9 mouse cellular contexts compared by ENCODE assay signal in the genomic region with DNA sequence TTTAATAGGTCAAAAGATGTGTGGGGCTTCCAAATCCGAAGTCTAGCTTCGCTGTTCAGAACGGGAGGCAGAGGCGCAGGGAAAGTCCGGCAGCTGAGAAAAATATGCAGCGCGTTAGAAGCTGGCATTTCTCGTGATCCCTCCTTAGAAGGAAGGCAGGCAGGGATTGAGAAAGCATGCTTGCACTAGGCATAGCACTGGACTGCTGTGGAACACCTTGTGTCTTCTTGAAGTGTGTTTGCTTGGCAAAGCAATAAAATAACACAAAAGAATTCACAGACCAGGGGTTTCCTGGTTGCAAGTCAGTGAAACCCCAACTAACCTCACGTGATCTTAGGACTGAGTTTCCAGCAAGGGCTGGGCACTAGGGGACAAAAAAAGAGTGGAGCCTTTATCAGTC.
DNase-seq lines count a peak whose midpoint lies in the region; ATAC-seq lines count a peak whose summit lies in the region.
"Had no signal": no experiment of that assay in that cellular context is flagged by ENCODE, and none has a peak within 500 bp of the region (broad histone marks: within the 10 kb centered on the region; RNA-seq: fewer than 3 reads in every experiment).

No protein-coding gene starts in this region.

- H3K9me3 ChIP-seq in heart, embryonic 14.5 days (ENCODE audit: control insufficient read depth, low read length): no peaks in the 10 kb centered on the region
- no peaks in the 10 kb centered on the region for H3K9me3 ChIP-seq in midbrain, embryonic 14.5 days (ENCODE audit: control insufficient read depth, low read length)
- H3K9me3 ChIP-seq in midbrain, embryonic 10.5 days (replicated peaks): no peaks in the 10 kb centered on the region
- H3K9me3 ChIP-seq in intestine, embryonic 14.5 days (ENCODE audit: control insufficient read depth, low read length): no peaks in the 10 kb centered on the region
- no peaks in the 10 kb centered on the region for H3K9me3 ChIP-seq in stomach, embryonic 15.5 days

- no peaks in the 10 kb centered on the region for H3K27me3 ChIP-seq in heart, embryonic 14.5 days (ENCODE audit: control insufficient read depth, insufficient read depth, low read length)
- no peaks in the 10 kb centered on the region for H3K27me3 ChIP-seq in midbrain, embryonic 14.5 days (ENCODE audit: control insufficient read depth, insufficient read depth, low read length)
- H3K27me3 ChIP-seq in midbrain, embryonic 10.5 days (ENCODE audit: low read depth, poor library complexity, severe bottlenecking): no peaks in the 10 kb centered on the region
- no peaks in the 10 kb centered on the region for H3K27me3 ChIP-seq in intestine, embryonic 14.5 days (replicated peaks; ENCODE audit: control insufficient read depth, insufficient read depth, low read length)
- no peaks in the 10 kb centered on the region for H3K27me3 ChIP-seq in stomach, embryonic 15.5 days (replicated peaks)

- peak overlapping the region; percentile 35; the same call in 1 of the 2 replicates for H3K9ac ChIP-seq in heart, embryonic 14.5 days (ENCODE audit: low read length)
- no peak overlapping the region for H3K9ac ChIP-seq in midbrain, embryonic 14.5 days (replicated peaks; ENCODE audit: low read length)
- 0 out of 2 replicates have a peak overlapping the region, but pooled peaks have one; percentile 3 for H3K9ac ChIP-seq in intestine, embryonic 14.5 days (ENCODE audit: low read length)
- H3K9ac ChIP-seq in stomach, embryonic 15.5 days: no peak overlapping the region

- no peak overlapping the region for H3K27ac ChIP-seq in heart, embryonic 14.5 days (replicated peaks in 1 of 2; ENCODE audit: control insufficient read depth in 1 of 2, insufficient read depth in 1 of 2, low read depth in 2 of 2, low read length in 2 of 2)
- 0 out of 2 replicates have a peak overlapping the region, but pooled peaks have one; percentile 32 for H3K27ac ChIP-seq in midbrain, embryonic 14.5 days (replicated peaks; ENCODE audit: low read depth, low read length)
- no peak overlapping the region for H3K27ac ChIP-seq in midbrain, embryonic 10.5 days (replicated peaks)
- peak overlapping the region; percentile 62; the same call in 1 of the 2 replicates for H3K27ac ChIP-seq in intestine, embryonic 14.5 days (ENCODE audit: low read depth)
- peak overlapping the region; percentile 67 for H3K27ac ChIP-seq in stomach, embryonic 15.5 days

- ATAC-seq in heart, embryonic 14.5 days (ENCODE audit: insufficient number of reproducible peaks, insufficient read depth, low FRiP score, low read depth): no peak; the same call in 1 of the 2 replicates
- ATAC-seq in midbrain, embryonic 14.5 days (ENCODE audit: low FRiP score, low TSS enrichment): no peak
- peak; percentile 60 for ATAC-seq in intestine, embryonic 14.5 days (replicated peaks; ENCODE audit: low FRiP score, low TSS enrichment, low read depth)
- ATAC-seq in stomach, embryonic 15.5 days (ENCODE audit: insufficient read depth, low FRiP score, low read depth): peak; percentile 37; the same call in 1 of the 2 replicates

- H3K4me3 ChIP-seq in heart, embryonic 14.5 days (ENCODE audit: control insufficient read depth in 1 of 2, insufficient read depth in 1 of 2, low read depth in 1 of 2, low read length in 2 of 2): peak overlapping the region; percentile 17 to 19; a peak in 1 of 4 replicates
- no peak overlapping the region for H3K4me3 ChIP-seq in midbrain, embryonic 14.5 days (replicated peaks; ENCODE audit: low read depth, low read length)
- H3K4me3 ChIP-seq in midbrain, embryonic 10.5 days: no peak overlapping the region
- H3K4me3 ChIP-seq in intestine, embryonic 14.5 days (ENCODE audit: low read depth, low read length): no peak overlapping the region
- peak overlapping the region; percentile 4; the same call in 1 of the 2 replicates for H3K4me3 ChIP-seq in stomach, embryonic 15.5 days (replicated peaks)

- DNase-seq in heart, adult 9 months (ENCODE audit: low spot score in 2 of 2): no peak
- DNase-seq in midbrain, embryonic 14.5 days: peak; percentile 52
- DNase-seq in midbrain, embryonic 10.5 days (ENCODE audit: low spot score): no peak
- DNase-seq in intestine, embryonic 14.5 days (ENCODE audit: low spot score): no peak
- no peak for DNase-seq in MN1 (ENCODE audit: low spot score)
- no peak for DNase-seq in kidney, adult 8-10 months
- DNase-seq: cerebellum, adult 11 months had no signal

- peak overlapping the region; percentile 56 for H3K4me2 ChIP-seq in heart, embryonic 14.5 days (ENCODE audit: low read length)
- no peak overlapping the region; the same call in 1 of the 2 replicates for H3K4me2 ChIP-seq in midbrain, embryonic 14.5 days (ENCODE audit: low read length)
- H3K4me2 ChIP-seq in intestine, embryonic 14.5 days (ENCODE audit: low read length): peak overlapping the region; percentile 31
- peak overlapping the region; percentile 37 for H3K4me2 ChIP-seq in stomach, embryonic 15.5 days

- 30% methylated on average over 9 of the region's 9 CpGs for WGBS in heart, embryonic 14.5 days
- WGBS in midbrain, embryonic 14.5 days: 63% methylated on average over 9 of the region's 9 CpGs
- WGBS in midbrain, embryonic 10.5 days: 78% methylated on average over 9 of the region's 9 CpGs
- 35% methylated on average over 9 of the region's 9 CpGs for WGBS in intestine, embryonic 14.5 days
- 31% methylated on average over 9 of the region's 9 CpGs for WGBS in stomach, embryonic 15.5 days

- peaks cover 0 to 7% of the 10 kb centered on the region in 2 experiments; a peak in 2 of 4 replicates for H3K4me1 ChIP-seq in heart, embryonic 14.5 days (ENCODE audit: control insufficient read depth in 2 of 2, insufficient read depth in 2 of 2, low read length in 2 of 2)
- no peaks in the 10 kb centered on the region for H3K4me1 ChIP-seq in midbrain, embryonic 14.5 days (ENCODE audit: control insufficient read depth, insufficient read depth, low read length)
- H3K4me1 ChIP-seq in midbrain, embryonic 10.5 days: peaks cover 10% of the 10 kb centered on the region
- H3K4me1 ChIP-seq in intestine, embryonic 14.5 days (replicated peaks; ENCODE audit: control insufficient read depth, insufficient read depth, low read length): peaks cover 12% of the 10 kb centered on the region
- peaks cover 16% of the 10 kb centered on the region for H3K4me1 ChIP-seq in stomach, embryonic 15.5 days

- H3K36me3 ChIP-seq in heart, embryonic 14.5 days (ENCODE audit: control insufficient read depth, insufficient read depth, low read length): no peaks in the 10 kb centered on the region
- no peaks in the 10 kb centered on the region for H3K36me3 ChIP-seq in midbrain, embryonic 14.5 days (ENCODE audit: control insufficient read depth, insufficient read depth, low read length)
- no peaks in the 10 kb centered on the region for H3K36me3 ChIP-seq in midbrain, embryonic 10.5 days
- no peaks in the 10 kb centered on the region for H3K36me3 ChIP-seq in intestine, embryonic 14.5 days (ENCODE audit: control insufficient read depth, insufficient read depth, low read length)
- H3K36me3 ChIP-seq in stomach, embryonic 15.5 days: no peaks in the 10 kb centered on the region

Comparison
In these comparisons a context has a peak if more than half of its experiments do, and no peak if none do; other contexts are left out.
1. H3K27ac ChIP-seq: peak in midbrain, embryonic 14.5 days (single experiment), intestine, embryonic 14.5 days (single experiment) and stomach, embryonic 15.5 days (single experiment); none in heart, embryonic 14.5 days (0 of 2) and midbrain, embryonic 10.5 days (single experiment).
2. ATAC-seq: peak in intestine, embryonic 14.5 days (single experiment) and stomach, embryonic 15.5 days (single experiment); none in heart, embryonic 14.5 days (single experiment) and midbrain, embryonic 14.5 days (single experiment).
3. H3K4me3 ChIP-seq: peak in heart, embryonic 14.5 days (2 of 2) and stomach, embryonic 15.5 days (single experiment); none in midbrain, embryonic 14.5 days (single experiment), midbrain, embryonic 10.5 days (single experiment) and intestine, embryonic 14.5 days (single experiment).
4. H3K9ac ChIP-seq: peak in heart, embryonic 14.5 days (single experiment) and intestine, embryonic 14.5 days (single experiment); none in midbrain, embryonic 14.5 days (single experiment) and stomach, embryonic 15.5 days (single experiment).